Mouse (Mus musculus): ENCODE data around the gene Thap4. TPM values are rescaled to one million over a fixed set of nuclear protein-coding genes. Genes with fewer than 3 reads are reported as not detected.

Gene Thap4
- polyA plus RNA-seq, 1 experiment = 17.2 TPM

- no peak for DNase-seq (ENCODE audit: low read depth in 1 of 2, low spot score in 2 of 2)
These were observed 5.4 kb upstream of the Thap4 start for GRCm38 (mm10) chr1:93760076-93760475.

GRCm38 (mm10) chr1:93756154-93756553 is 1.5 kb upstream of the Thap4 start:
- no peaks in the 10 kb centered on the region for H3K27me3 ChIP-seq (ENCODE audit: control insufficient read depth, insufficient read depth, low read length)
- H3K4me3 ChIP-seq (ENCODE audit: extremely low read depth, insufficient read depth, insufficient read length) = no peak overlapping the region
- H3K27ac ChIP-seq (ENCODE audit: insufficient read depth, low read length) = no peak overlapping the region
- H3K36me3 ChIP-seq (ENCODE audit: control insufficient read depth, insufficient read depth, low read length) = no peaks in the 10 kb centered on the region
- no peak for DNase-seq (ENCODE audit: low read depth in 1 of 2, low spot score in 2 of 2)
- TF ChIP-seq CTCF (IDR thresholded peaks at IDR 0.05; ENCODE audit: extremely low read depth, insufficient read depth, insufficient read length, insufficient replicate concordance) (no peak), POLR2A (IDR thresholded peaks at IDR 0.05; ENCODE audit: low read depth, low read length) (no peak)
- peaks cover 5% of the 10 kb centered on the region; the same call in 1 of the 2 replicates for H3K4me1 ChIP-seq (ENCODE audit: control insufficient read depth, insufficient read depth, insufficient read length)

More at GRCm38 (mm10) chr1:93760076-93760475, 5.4 kb upstream of the Thap4 start:
- TF ChIP-seq POLR2A (IDR thresholded peaks at IDR 0.05; ENCODE audit: low read depth, low read length) = no peak
- no peak for TF ChIP-seq CTCF (IDR thresholded peaks at IDR 0.05; ENCODE audit: extremely low read depth, insufficient read depth, insufficient read length, insufficient replicate concordance)
- Histone ChIP-seq H3K36me3 (ENCODE audit: control insufficient read depth, insufficient read depth, low read length) (no peaks in the 10 kb centered on the region), H3K4me3 (ENCODE audit: extremely low read depth, insufficient read depth, insufficient read length) (no peak overlapping the region), H3K4me1 (ENCODE audit: control insufficient read depth, insufficient read depth, insufficient read length) (no peaks in the 10 kb centered on the region; the same call in 1 of the 2 replicates), H3K27me3 (ENCODE audit: control insufficient read depth, insufficient read depth, low read length) (no peaks in the 10 kb centered on the region), H3K27ac (ENCODE audit: insufficient read depth, low read length) (no peak overlapping the region)
- WGBS = 94% methylated on average over 1 of the region's 1 CpGs

- DNase-seq (ENCODE audit: low read depth in 1 of 2, low spot score in 2 of 2) = no peak
- TF ChIP-seq POLR2A (IDR thresholded peaks at IDR 0.05; ENCODE audit: low read depth, low read length) (no peak), CTCF (IDR thresholded peaks at IDR 0.05; ENCODE audit: extremely low read depth, insufficient read depth, insufficient read length, insufficient replicate concordance) (no peak)
- peaks cover under 1% of the 10 kb centered on the region; the same call in 1 of the 2 replicates for H3K36me3 ChIP-seq (ENCODE audit: control insufficient read depth, insufficient read depth, low read length)
- WGBS = 26% methylated on average over 7 of the region's 7 CpGs
- no peak overlapping the region for H3K27ac ChIP-seq (ENCODE audit: insufficient read depth, low read length)
- no peaks in the 10 kb centered on the region for H3K27me3 ChIP-seq (ENCODE audit: control insufficient read depth, insufficient read depth, low read length)
- H3K4me1 ChIP-seq (ENCODE audit: control insufficient read depth, insufficient read depth, insufficient read length) = peaks cover 5% of the 10 kb centered on the region; the same call in 1 of the 2 replicates
- no peak overlapping the region for H3K4me3 ChIP-seq (ENCODE audit: extremely low read depth, insufficient read depth, insufficient read length)
These were observed 954 bp upstream of the Thap4 start for GRCm38 (mm10) chr1:93755618-93756017.

GRCm38 (mm10) chr1:93755291-93755610 is 587 bp upstream of the Thap4 start:
- 2% methylated on average over 13 of the region's 13 CpGs for WGBS
- peak overlapping the region; percentile 98 for H3K4me3 ChIP-seq (ENCODE audit: extremely low read depth, insufficient read depth, insufficient read length)
- H3K36me3 ChIP-seq (ENCODE audit: control insufficient read depth, insufficient read depth, low read length) = peaks cover 4% of the 10 kb centered on the region
- DNase-seq (ENCODE audit: low read depth in 1 of 2, low spot score in 2 of 2) = no peak
- H3K27me3 ChIP-seq (ENCODE audit: control insufficient read depth, insufficient read depth, low read length) = no peaks in the 10 kb centered on the region
- TF ChIP-seq POLR2A (IDR thresholded peaks at IDR 0.05; ENCODE audit: low read depth, low read length) = no peak
- no peak for TF ChIP-seq CTCF (IDR thresholded peaks at IDR 0.05; ENCODE audit: extremely low read depth, insufficient read depth, insufficient read length, insufficient replicate concordance)
- H3K27ac ChIP-seq (ENCODE audit: insufficient read depth, low read length) = peak overlapping the region; percentile 83
- peaks cover 5% of the 10 kb centered on the region; the same call in 1 of the 2 replicates for H3K4me1 ChIP-seq (ENCODE audit: control insufficient read depth, insufficient read depth, insufficient read length)

GRCm38 (mm10) chr1:93753911-93754572 is 622 bp downstream of the Thap4 start:
- no peak for TF ChIP-seq CTCF (IDR thresholded peaks at IDR 0.05; ENCODE audit: extremely low read depth, insufficient read depth, insufficient read length, insufficient replicate concordance)
- TF ChIP-seq POLR2A (IDR thresholded peaks at IDR 0.05; ENCODE audit: low read depth, low read length) = no peak

GRCm38 (mm10) chr1:93751290-93751689 is 3.4 kb downstream of the Thap4 start, which contains the start of gene Atg4b:
Gene Atg4b, plus strand, starts transcription at chr1:93751500.
- peaks cover 10% of the 10 kb centered on the region for H3K36me3 ChIP-seq (ENCODE audit: control insufficient read depth, insufficient read depth, low read length)
- peaks cover 5% of the 10 kb centered on the region; the same call in 1 of the 2 replicates for H3K4me1 ChIP-seq (ENCODE audit: control insufficient read depth, insufficient read depth, insufficient read length)
- no peak for DNase-seq (ENCODE audit: low read depth in 1 of 2, low spot score in 2 of 2)
- H3K27ac ChIP-seq (ENCODE audit: insufficient read depth, low read length) = no peak within 1 kb of the TSS
- no peak within 1 kb of the TSS for H3K4me3 ChIP-seq (ENCODE audit: extremely low read depth, insufficient read depth, insufficient read length)
- 94% methylated on average over 6 of the region's 6 CpGs for WGBS
- no peaks in the 10 kb centered on the region for H3K27me3 ChIP-seq (ENCODE audit: control insufficient read depth, insufficient read depth, low read length)
- TF ChIP-seq CTCF (IDR thresholded peaks at IDR 0.05; ENCODE audit: extremely low read depth, insufficient read depth, insufficient read length, insufficient replicate concordance) (no peak), POLR2A (IDR thresholded peaks at IDR 0.05; ENCODE audit: low read depth, low read length) (no peak)

More at GRCm38 (mm10) chr1:93753911-93754572, 622 bp downstream of the Thap4 start:
- DNase-seq (ENCODE audit: low read depth in 1 of 2, low spot score in 2 of 2) = no peak
- 0 out of 2 replicates have a peak overlapping the region, but pooled peaks have one; percentile 68 for H3K27ac ChIP-seq (ENCODE audit: insufficient read depth, low read length)
- peak overlapping the region; percentile 98 for H3K4me3 ChIP-seq (ENCODE audit: extremely low read depth, insufficient read depth, insufficient read length)
- peaks cover 5% of the 10 kb centered on the region; the same call in 1 of the 2 replicates for H3K4me1 ChIP-seq (ENCODE audit: control insufficient read depth, insufficient read depth, insufficient read length)
- H3K27me3 ChIP-seq (ENCODE audit: control insufficient read depth, insufficient read depth, low read length) = no peaks in the 10 kb centered on the region
- H3K36me3 ChIP-seq (ENCODE audit: control insufficient read depth, insufficient read depth, low read length) = peaks cover 10% of the 10 kb centered on the region
- under 1% methylated on average over 58 of the region's 59 CpGs for WGBS

GRCm38 (mm10) chr1:93748539-93748938 is 6.1 kb downstream of the Thap4 start:
- H3K4me3 ChIP-seq (ENCODE audit: extremely low read depth, insufficient read depth, insufficient read length) = no peak overlapping the region
- no peak overlapping the region for H3K27ac ChIP-seq (ENCODE audit: insufficient read depth, low read length)
- 88% methylated on average over 1 of the region's 1 CpGs for whole genome bisulfite sequencing
- no peaks in the 10 kb centered on the region for H3K27me3 ChIP-seq (ENCODE audit: control insufficient read depth, insufficient read depth, low read length)
- DNase-seq (ENCODE audit: low read depth in 1 of 2, low spot score in 2 of 2) = no peak
- peaks cover 12% of the 10 kb centered on the region for H3K36me3 ChIP-seq (ENCODE audit: control insufficient read depth, insufficient read depth, low read length)
- TF ChIP-seq POLR2A (IDR thresholded peaks at IDR 0.05; ENCODE audit: low read depth, low read length) = no peak
- TF ChIP-seq CTCF (IDR thresholded peaks at IDR 0.05; ENCODE audit: extremely low read depth, insufficient read depth, insufficient read length, insufficient replicate concordance) = no peak
- peaks cover 4% of the 10 kb centered on the region; the same call in 1 of the 2 replicates for H3K4me1 ChIP-seq (ENCODE audit: control insufficient read depth, insufficient read depth, insufficient read length)

All from spleen, adult 2 months (tissue).